Mouse (Mus musculus) bone marrow macrophage, adult 2 months (primary cell): Measurements from ENCODE around the gene Pik3cd.

ENCODE experiments used
- CTCF ChIP-seq: IDR thresholded peaks from 2 replicates; pipeline ENCODE4 v1.5.1; 2012; ENCODE audit warnings: low read depth, mild to moderate bottlenecking, low read length, moderate library complexity
- POLR2A ChIP-seq: IDR thresholded peaks from 2 replicates; pipeline ENCODE4 v1.6.1; 2012; ENCODE audit warnings: mild to moderate bottlenecking, low read depth, low read length, borderline replicate concordance

GRCm38 (mm10) chr4:149674814-149675377 is 27.5 kb downstream of the Pik3cd start:
- TF ChIP-seq POLR2A (no peak), CTCF (no peak)
